Mouse (Mus musculus) megakaryocyte, embryonic 14.5 days (primary cell): ENCODE measurements around the gene Gpc5.

Source experiments
- FLI1 ChIP-seq: IDR thresholded peaks from 2 replicates; pipeline ENCODE4 v1.6.1; 2012; ENCODE audit warnings: low read length, inconsistent platforms, mixed read lengths
- GATA1 ChIP-seq: IDR thresholded peaks from 3 replicates; pipeline ENCODE4 v1.6.1; 2012; ENCODE audit warnings: mixed read lengths, low read length, inconsistent platforms, borderline replicate concordance

DNA sequence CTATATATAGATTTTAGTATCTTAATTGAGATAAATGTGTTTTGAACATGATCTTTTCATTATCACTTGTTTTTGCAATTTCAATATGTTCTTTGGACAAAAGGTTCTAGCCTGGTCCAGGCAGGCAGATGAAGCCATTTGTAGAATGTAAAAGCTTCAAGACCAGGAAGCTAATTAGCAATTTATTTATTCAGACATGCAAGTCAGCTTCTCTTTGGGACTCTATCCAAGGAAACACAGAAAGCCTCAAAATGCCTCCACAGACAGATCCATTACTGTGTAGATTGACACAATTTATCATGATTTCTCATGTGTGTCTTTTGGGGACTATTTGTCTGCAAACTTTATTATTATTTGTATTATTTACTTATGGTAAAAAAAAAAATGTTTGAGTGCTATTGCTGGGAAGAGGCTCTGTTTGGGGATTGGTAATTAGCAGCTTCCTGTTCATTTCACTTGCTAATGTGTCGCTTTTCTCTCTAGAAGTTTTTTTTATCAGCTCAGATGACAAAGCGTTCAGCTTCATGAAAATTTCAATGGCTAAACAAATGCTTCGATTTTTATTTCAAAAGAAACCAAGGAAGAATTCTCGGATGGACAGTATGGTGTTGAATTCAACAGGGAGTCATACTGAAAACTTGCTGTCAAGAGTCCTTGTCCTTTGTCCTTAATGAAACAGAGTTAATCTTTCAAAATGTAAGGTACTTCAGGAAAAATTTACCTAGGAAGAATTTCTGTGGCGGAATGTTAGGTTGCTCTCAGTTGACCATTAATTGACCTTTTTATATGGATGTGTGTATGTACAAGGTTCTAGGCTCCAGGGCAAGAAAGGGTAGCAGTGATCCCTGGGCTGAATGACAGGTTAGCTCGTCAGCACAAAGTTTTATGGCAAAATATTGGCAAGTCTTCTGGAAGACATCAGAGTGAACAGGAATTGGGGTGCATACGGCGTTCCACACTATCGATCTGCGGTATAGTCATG is 353.1 kb downstream of the Gpc5 start:
- TF ChIP-seq GATA1 (no peak), FLI1 (no peak)
